Mouse (Mus musculus) limb, embryonic 12.5 days (tissue): ENCODE data around the gene 1700013G24Rik. TPM values are rescaled to one million over a fixed set of nuclear protein-coding genes. Genes with fewer than 3 reads are reported as not detected.

Source experiments
- ATAC-seq: fragments of 200-750 bp; cut with Nextera tagmentation; 2 replicates; pipeline ENCODE4 v1.8.0; 2017; ENCODE audit warnings: low read depth, moderate TSS enrichment; ENCODE audit not compliant: insufficient number of reproducible peaks, insufficient read depth, low FRiP score, low TSS enrichment
- H3K27ac ChIP-seq: fragments of 300-500 bp; sonication (generic); 2 replicates; pipeline ENCODE4 v1.5.1; 2016; ENCODE audit warnings: mild to moderate bottlenecking, moderate library complexity
- H3K27me3 ChIP-seq: fragments of 300-500 bp; sonication (generic); 2 replicates; pipeline ENCODE4 v1.6.1; 2016; ENCODE audit warnings: mild to moderate bottlenecking, moderate library complexity
- H3K36me3 ChIP-seq: fragments of 300-500 bp; sonication (generic); 2 replicates; pipeline ENCODE4 v1.6.1; 2016; ENCODE audit warnings: mild to moderate bottlenecking, moderate library complexity
- H3K4me1 ChIP-seq: fragments of 300-500 bp; sonication (generic); replicated peaks from 2 replicates; pipeline ENCODE4 v1.6.1; 2016
- H3K4me2 ChIP-seq: fragments of 300-500 bp; sonication (generic); 2 replicates; pipeline ENCODE4 v1.6.1; 2016; ENCODE audit warnings: mild to moderate bottlenecking, moderate library complexity
- H3K4me3 ChIP-seq: fragments of 300-500 bp; sonication (generic); replicated peaks from 2 replicates; pipeline ENCODE4 v1.5.1; 2016; ENCODE audit warnings: mild to moderate bottlenecking
- H3K9ac ChIP-seq: fragments of 300-500 bp; sonication (generic); replicated peaks from 2 replicates; pipeline ENCODE4 v1.6.1; 2016; ENCODE audit warnings: mild to moderate bottlenecking, moderate library complexity
- H3K9me3 ChIP-seq: fragments of 300-500 bp; sonication (generic); 2 replicates; pipeline ENCODE4 v1.6.1; 2016; ENCODE audit warnings: mild to moderate bottlenecking, moderate library complexity
- WGBS: fragments of 180-500 bp; shearing (Covaris S2); methylation state at CpG from one replicate; pipeline ENCODE4 v1.1.7; 2016; 5-methylcytosine and 5-hydroxymethylcytosine counted together
- polyA plus RNA-seq: library from polyadenylated mRNA; unstranded; fragments of >200 nt; fragmentation: Nextera tagmentation; extraction: Ambion mirVana; gene quantifications from 2 replicates; pipeline ENCODE4 v1.2.1, GENCODE M21; 2016

The 1700013G24Rik gene
- polyA plus RNA-seq, 1 experiment from 2014 or later: not detected

DNA sequence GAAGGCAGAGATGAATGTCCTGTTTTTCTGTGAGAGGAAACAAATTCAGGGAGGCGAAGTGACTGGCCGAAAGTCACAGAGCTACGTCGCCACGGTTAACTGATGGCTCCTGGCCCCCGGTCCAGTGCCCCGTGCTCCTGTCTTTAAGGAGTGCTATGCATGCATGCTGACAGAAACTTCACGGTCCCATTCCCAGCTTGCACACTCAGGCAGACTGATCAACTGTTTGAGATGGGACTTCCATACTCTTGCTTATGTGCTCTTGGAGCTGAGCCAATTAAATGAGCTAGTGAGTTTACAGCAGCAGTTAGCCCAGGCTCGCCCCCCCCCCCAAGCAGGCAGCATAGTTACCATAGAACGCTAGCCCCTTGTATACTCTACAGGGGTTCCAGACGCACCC, 35.0 kb downstream of the 1700013G24Rik start:
- no peak overlapping the region for H3K4me3 ChIP-seq
- ATAC-seq: no peak
- no peaks in the 10 kb centered on the region for H3K27me3 ChIP-seq
- H3K4me2 ChIP-seq: peak overlapping the region; percentile 21; the same call in 1 of the 2 replicates
- H3K9ac ChIP-seq: no peak overlapping the region
- H3K27ac ChIP-seq: peak overlapping the region; percentile 79
- WGBS: 37% methylated on average over 11 of the region's 11 CpGs
- H3K4me1 ChIP-seq: peaks cover 73% of the 10 kb centered on the region
- H3K9me3 ChIP-seq: no peaks in the 10 kb centered on the region
- H3K36me3 ChIP-seq: no peaks in the 10 kb centered on the region

DNA sequence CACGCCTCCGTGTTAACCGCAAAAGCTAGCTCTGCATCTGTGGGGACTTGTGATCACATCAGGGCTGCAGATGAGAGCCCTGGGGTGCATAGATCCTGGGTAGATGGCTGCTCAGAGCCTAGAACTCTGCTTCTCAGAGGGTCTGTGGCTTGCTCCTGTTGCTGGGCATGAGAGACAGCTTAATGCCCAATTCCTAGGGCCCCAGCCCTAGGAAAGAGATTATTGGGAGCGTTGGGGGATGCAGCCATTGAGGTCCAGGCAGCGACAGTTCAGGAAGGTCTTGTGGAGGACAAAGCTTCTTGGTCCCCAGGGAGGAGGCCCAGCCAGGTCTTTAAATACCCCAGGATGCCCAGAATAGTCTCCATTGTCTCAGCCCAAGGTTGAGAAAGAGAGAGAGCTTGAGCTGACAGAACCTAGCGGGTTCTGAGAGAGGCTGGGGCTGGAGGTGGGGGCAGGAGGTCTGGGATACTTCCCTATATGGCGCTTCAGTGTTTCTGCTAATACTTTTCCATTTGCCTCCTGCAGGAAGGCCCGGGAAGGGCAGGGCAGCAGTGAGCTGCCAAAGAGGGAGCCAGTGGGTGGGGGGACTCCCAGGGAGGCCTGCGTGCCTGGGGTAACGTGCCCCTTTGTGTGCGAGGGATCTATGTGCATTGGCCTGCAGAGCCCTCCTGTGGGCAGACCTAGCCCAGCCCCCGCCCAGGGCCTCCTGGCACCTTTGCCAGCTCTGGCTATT, 35.7 kb downstream of the 1700013G24Rik start:
- H3K4me3 ChIP-seq: no peak overlapping the region
- H3K27me3 ChIP-seq: no peaks in the 10 kb centered on the region
- H3K4me1 ChIP-seq: peaks cover 73% of the 10 kb centered on the region
- H3K9me3 ChIP-seq: no peaks in the 10 kb centered on the region
- H3K36me3 ChIP-seq: no peaks in the 10 kb centered on the region
- 18% methylated on average over 12 of the region's 12 CpGs for WGBS
- no peak for ATAC-seq
- 0 out of 2 replicates have a peak overlapping the region, but pooled peaks have one; percentile 31 for H3K9ac ChIP-seq
- H3K4me2 ChIP-seq: peak overlapping the region; percentile 19; the same call in 1 of the 2 replicates
- peak overlapping the region; percentile 79 for H3K27ac ChIP-seq

DNA sequence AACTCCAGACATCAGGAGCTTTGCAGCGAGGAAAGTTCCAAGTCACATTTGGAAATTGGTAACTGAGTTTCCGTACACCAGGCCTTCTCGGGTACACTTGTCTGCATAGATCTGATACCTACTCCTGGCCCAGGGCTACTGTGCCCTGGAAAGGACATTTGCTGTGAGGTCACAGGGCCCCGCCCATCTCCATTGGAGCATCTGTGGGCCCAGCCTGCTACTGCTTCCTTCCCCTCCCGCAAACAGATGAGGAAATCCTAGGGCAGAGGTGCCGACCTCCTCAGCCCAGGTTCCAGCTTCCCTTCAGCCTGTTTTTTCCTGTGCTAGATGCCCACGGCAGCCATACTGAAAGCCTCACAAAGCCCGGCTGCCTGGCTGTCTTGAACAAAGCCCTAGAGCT, 36.9 kb downstream of the 1700013G24Rik start:
- Histone ChIP-seq H3K4me3 (no peak overlapping the region), H3K27ac (peak overlapping the region; percentile 79), H3K27me3 (no peaks in the 10 kb centered on the region), H3K4me1 (peaks cover 73% of the 10 kb centered on the region), H3K36me3 (no peaks in the 10 kb centered on the region), H3K4me2 (no peak overlapping the region), H3K9me3 (no peaks in the 10 kb centered on the region), H3K9ac (no peak overlapping the region)
- no peak for ATAC-seq
- 66% methylated on average over 8 of the region's 8 CpGs for WGBS

DNA sequence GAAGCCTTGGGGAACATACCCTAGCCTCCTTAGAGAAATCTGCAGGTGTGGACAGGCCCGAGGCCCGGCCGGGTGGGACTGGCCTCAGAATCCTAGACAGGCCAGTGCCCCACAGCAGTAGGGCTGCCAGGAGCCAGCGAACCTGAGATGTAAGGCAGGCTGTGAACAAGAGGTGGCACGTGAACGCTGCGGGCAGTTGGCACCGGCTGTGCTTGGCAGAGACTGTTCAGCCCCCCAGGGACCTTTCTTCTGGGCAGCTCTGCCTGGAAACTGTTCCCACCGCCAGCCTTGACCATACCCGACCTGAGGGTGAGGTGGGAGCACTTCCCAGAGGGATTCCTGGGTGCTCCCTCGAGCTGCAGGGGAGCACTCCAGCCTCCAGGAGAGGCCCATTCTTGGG, 39.5 kb downstream of the 1700013G24Rik start:
- peaks cover 70% of the 10 kb centered on the region for H3K4me1 ChIP-seq
- no peak for ATAC-seq
- H3K36me3 ChIP-seq: no peaks in the 10 kb centered on the region
- no peak overlapping the region for H3K4me3 ChIP-seq
- 81% methylated on average over 11 of the region's 11 CpGs for WGBS
- no peak overlapping the region for H3K4me2 ChIP-seq
- no peaks in the 10 kb centered on the region for H3K27me3 ChIP-seq
- H3K9ac ChIP-seq: no peak overlapping the region
- 0 out of 2 replicates have a peak overlapping the region, but pooled peaks have one; percentile 25 for H3K27ac ChIP-seq
- H3K9me3 ChIP-seq: no peaks in the 10 kb centered on the region

DNA sequence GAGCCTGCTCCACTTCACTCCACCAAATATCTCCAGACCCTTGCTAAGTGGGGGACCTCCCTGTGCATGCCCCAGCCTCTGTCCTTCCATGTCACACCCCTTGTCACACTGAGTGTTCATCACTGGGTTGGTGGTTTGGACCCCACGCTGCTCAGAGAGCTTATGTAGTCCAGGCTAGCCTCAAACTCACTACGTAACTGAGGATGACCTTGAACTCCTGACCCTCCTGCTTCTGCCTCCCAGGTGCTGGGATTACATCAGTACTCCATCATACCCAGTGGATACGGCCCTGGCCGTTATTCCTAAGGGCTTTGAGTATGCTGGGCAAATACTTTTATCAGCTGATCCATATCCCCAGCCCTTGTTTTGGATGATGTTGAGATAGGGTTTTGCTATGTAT, 40.1 kb downstream of the 1700013G24Rik start:
- Histone ChIP-seq H3K4me2 (no peak overlapping the region), H3K4me1 (peaks cover 70% of the 10 kb centered on the region), H3K27me3 (no peaks in the 10 kb centered on the region), H3K36me3 (no peaks in the 10 kb centered on the region), H3K27ac (0 out of 2 replicates have a peak overlapping the region, but pooled peaks have one; percentile 25), H3K9ac (no peak overlapping the region), H3K9me3 (no peaks in the 10 kb centered on the region), H3K4me3 (no peak overlapping the region)
- 91% methylated on average over 4 of the region's 4 CpGs for WGBS
- ATAC-seq: no peak

DNA sequence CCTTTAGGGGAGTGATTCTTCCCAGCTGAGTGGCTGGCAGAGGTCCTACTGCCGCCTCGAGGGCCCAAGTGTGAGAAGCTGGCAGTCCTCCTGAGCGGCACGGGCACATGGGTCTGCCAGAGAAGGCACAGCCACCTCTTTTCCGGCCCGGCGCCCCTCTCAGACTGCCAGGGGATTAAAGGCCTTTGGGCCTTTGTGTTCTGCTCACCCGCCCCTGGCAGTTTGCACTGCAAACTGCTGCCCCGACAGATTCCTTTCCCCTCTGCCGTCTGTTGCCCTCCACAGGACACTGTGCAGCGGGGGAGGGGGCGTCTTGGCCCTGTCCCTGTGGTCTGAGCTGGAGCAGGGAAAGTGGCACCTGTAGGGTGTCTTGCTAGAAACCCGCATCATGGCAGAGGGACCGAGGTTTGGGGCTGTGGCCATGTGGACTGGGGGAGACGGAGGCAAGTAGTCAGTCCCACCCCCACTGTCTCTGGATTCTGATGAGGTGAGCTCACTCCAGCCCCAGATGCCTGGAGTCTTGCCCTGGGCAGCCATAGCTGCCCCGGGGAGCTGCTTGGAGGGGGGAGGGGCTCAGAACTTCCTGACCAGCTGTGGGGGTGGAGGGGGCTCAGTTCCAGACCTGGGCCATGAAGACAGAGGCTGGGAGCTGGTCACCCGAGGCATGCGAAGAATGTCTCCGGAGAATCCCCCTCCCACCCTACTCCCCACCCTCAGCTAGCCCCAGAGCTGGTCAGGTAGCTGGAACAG, 41.8 kb downstream of the 1700013G24Rik start:
- H3K4me1 ChIP-seq: peaks cover 65% of the 10 kb centered on the region
- 0 out of 2 replicates have a peak overlapping the region, but pooled peaks have one; percentile 11 for H3K4me3 ChIP-seq
- peak; percentile 67 for ATAC-seq
- WGBS: 6% methylated on average over 19 of the region's 19 CpGs
- no peaks in the 10 kb centered on the region for H3K9me3 ChIP-seq
- H3K27ac ChIP-seq: peak overlapping the region; percentile 94
- H3K9ac ChIP-seq: peak overlapping the region; percentile 48
- peak overlapping the region; percentile 13 for H3K4me2 ChIP-seq
- no peaks in the 10 kb centered on the region for H3K27me3 ChIP-seq
- no peaks in the 10 kb centered on the region for H3K36me3 ChIP-seq

DNA sequence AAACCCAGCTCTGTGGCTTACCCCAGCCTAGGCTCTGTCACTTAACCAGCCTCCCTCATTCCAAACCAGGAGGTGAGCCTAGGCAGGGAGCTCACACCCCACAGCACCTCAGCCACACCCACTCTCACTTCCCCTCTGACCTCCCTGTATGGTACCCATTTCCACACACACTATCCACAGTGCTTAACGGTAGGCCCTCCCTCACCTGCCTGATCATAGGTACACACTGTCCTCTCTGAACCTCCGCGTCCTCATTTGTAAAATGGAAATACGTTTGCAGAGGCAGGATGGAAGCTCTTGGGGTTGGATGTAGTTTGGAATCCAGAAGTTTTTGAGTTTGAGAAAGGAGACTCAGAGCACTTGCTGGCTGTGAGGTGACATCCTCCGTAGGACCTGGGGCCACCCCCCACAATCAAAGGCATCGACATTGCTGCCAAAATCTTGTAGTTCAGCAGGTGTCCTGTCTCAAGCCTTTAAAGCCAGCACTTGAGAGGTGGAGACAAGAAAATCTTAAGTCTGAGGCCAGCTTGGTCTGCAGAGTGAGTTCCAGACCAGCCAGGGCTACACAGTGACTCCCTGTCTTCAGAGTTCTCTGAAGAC, 42.5 kb downstream of the 1700013G24Rik start:
- peak; percentile 48 for ATAC-seq
- Histone ChIP-seq H3K36me3 (no peaks in the 10 kb centered on the region), H3K4me2 (0 out of 2 replicates have a peak overlapping the region, but pooled peaks have one; percentile 13), H3K9ac (no peak overlapping the region; the same call in 1 of the 2 replicates), H3K9me3 (no peaks in the 10 kb centered on the region), H3K27ac (peak overlapping the region; percentile 94), H3K4me1 (peaks cover 64% of the 10 kb centered on the region), H3K4me3 (no peak overlapping the region), H3K27me3 (no peaks in the 10 kb centered on the region)
- 53% methylated on average over 6 of the region's 6 CpGs for WGBS

DNA sequence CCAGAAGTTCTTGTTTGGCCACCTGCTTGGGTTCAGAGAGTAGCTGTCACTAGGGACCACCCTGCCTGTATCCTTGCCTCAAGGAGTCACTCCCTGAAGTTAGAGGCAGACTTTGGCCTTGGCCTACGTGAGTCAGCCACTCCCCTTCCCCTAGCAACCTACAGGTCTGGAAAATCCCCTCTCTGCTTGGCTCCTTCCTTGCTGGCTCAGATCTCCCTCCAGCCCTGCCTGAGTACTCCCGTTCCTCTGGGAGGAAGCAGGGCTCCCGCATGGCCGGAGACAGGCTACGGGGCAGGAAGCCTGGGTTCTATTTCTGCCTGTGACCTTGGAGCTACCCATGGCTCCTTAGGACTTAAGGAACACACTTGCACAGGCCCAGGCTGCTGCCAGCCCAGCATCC, 44.3 kb downstream of the 1700013G24Rik start:
- Histone ChIP-seq H3K4me1 (peaks cover 64% of the 10 kb centered on the region), H3K4me3 (no peak overlapping the region), H3K9me3 (no peaks in the 10 kb centered on the region), H3K4me2 (0 out of 2 replicates have a peak overlapping the region, but pooled peaks have one; percentile 21), H3K36me3 (peaks cover 15% of the 10 kb centered on the region), H3K27me3 (no peaks in the 10 kb centered on the region), H3K27ac (peak overlapping the region; percentile 94), H3K9ac (no peak overlapping the region)
- ATAC-seq: no peak
- 61% methylated on average over 5 of the region's 5 CpGs for whole genome bisulfite sequencing

DNA sequence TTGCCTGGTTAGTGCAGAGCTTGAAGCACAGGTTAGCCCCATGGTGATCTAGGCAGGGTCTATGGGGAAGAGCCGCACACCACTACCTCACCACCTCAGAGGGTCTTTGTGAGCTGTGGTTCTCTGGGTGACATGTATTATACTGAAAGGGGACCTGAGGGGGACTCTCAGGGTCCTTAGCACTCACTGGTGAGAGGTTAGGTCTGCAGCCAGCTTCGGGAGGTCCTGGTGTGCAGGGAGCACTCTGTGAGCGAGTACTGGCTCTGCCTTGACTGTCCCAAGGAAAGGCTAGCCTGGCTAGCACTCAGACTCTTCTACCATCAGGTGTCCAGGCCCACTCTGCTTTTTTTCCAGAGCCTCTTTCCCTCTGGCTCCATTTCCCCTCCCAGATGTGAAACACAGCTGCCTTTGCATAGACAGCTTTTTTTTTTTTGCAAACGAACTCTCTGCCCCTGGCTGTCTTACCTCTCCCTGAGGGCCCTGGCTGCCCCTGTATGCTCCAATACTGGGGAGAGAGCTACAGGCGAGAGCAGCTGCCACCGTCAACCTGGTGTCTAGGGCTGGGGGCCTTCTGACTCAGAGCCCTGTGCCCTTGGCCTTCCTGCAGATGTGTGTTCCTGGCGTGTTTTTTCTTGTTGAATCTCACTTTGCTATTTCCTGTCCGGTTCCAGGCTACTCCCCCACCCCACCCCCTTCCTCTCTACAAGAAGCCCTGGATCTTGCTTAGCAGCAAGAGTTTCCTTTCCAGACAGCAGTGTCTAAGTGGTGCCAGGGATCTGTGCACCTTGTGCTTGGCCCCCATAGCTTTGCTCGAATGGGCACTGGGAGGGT, 45.0 kb downstream of the 1700013G24Rik start:
- H3K27ac ChIP-seq: peak overlapping the region; percentile 94
- H3K36me3 ChIP-seq: peaks cover 22% of the 10 kb centered on the region
- ATAC-seq: no peak
- H3K27me3 ChIP-seq: no peaks in the 10 kb centered on the region
- 33% methylated on average over 9 of the region's 9 CpGs for WGBS
- H3K9me3 ChIP-seq: no peaks in the 10 kb centered on the region
- H3K9ac ChIP-seq: no peak overlapping the region; the same call in 1 of the 2 replicates
- H3K4me3 ChIP-seq: no peak overlapping the region
- peaks cover 58% of the 10 kb centered on the region for H3K4me1 ChIP-seq
- H3K4me2 ChIP-seq: peak overlapping the region; percentile 21; the same call in 1 of the 2 replicates

DNA sequence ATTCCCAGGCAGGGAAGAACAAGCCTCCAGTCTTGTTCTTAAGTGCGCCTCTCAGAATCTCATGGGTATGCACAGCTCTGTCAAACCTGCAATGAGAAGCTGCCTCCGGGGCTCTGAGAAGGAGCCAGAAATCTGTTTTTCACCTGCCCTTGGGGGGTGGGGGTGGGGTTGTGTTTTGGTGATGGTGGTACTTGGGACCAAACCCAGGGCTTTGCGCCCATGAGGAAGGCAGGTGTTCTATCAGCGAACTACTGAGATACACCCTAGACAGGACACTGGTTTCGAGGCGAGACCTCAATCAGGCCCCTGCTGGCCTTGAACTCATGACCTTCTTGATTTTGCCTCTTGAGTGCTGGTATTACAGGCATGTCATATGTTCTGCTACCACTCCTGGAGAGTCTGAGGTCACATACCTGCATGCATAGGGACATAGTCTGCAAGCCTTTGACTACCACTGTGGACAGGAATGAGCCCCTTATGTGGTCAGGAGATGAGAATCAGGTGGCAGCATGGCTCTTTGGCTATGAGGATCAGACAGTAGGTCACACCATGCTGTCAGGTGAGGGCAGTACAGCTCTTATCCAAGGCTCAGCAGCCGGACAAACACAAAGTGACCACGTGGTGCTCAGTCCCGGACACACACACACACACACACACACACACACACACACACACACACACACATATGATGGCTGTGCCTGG, 45.9 kb downstream of the 1700013G24Rik start:
- Histone ChIP-seq H3K4me1 (peaks cover 56% of the 10 kb centered on the region), H3K4me3 (no peak overlapping the region), H3K9me3 (no peaks in the 10 kb centered on the region), H3K36me3 (peaks cover 31% of the 10 kb centered on the region), H3K27ac (peak overlapping the region; percentile 94), H3K9ac (no peak overlapping the region), H3K27me3 (no peaks in the 10 kb centered on the region), H3K4me2 (0 out of 2 replicates have a peak overlapping the region, but pooled peaks have one; percentile 21)
- no peak for ATAC-seq
- 88% methylated on average over 9 of the region's 9 CpGs for WGBS
